Mouse (Mus musculus) CH12.LX (cell line): ENCODE measurements at regions not wholly inside any gene's neighbourhood (a gene's known extent, or its start where the extent isn't known, plus 50 kb on each side); places are given as distances from the start of the nearest gene placed in this dataset.

Experiments
- DNase-seq: peaks from one replicate; pipeline ENCODE4 v3.0.0-alpha.2; 2013; ENCODE audit errors: extremely low read depth
- H3K27ac ChIP-seq: 2 replicates; pipeline ENCODE4 v1.5.1; 2012; ENCODE audit warnings: low read depth, mild to moderate bottlenecking, control low read depth, moderate library complexity; ENCODE audit not compliant: insufficient read depth
- H3K27me3 ChIP-seq: replicated peaks from 2 replicates; pipeline ENCODE3; 2012; ENCODE audit warnings: inconsistent platforms
- H3K36me3 ChIP-seq, 2 experiments: replicated peaks in 1 of 2; 2 replicates each; pipeline versions ENCODE3 to v1.6.1; 2012; ENCODE audit warnings: inconsistent platforms in 1 of 2, low read length in 1 of 2, mild to moderate bottlenecking in 1 of 2, mixed read lengths in 1 of 2, moderate library complexity in 1 of 2; ENCODE audit not compliant: control insufficient read depth in 1 of 2, insufficient read depth in 1 of 2
- H3K4me1 ChIP-seq, 2 experiments: 2 replicates each; pipeline ENCODE4 v1.6.1; 2012; ENCODE audit warnings: inconsistent platforms in 1 of 2, moderate library complexity in 1 of 2; ENCODE audit not compliant: insufficient read depth in 2 of 2, control insufficient read depth in 1 of 2
- H3K4me2 ChIP-seq: 2 replicates; pipeline ENCODE4 v1.6.1; 2012; ENCODE audit warnings: low read depth, mild to moderate bottlenecking, control low read depth; ENCODE audit not compliant: poor library complexity, insufficient read depth, severe bottlenecking
- H3K4me3 ChIP-seq, 3 experiments: fragments of 150-350 bp in 1 of 3; sonication (generic) in 1 of 3; replicated peaks in 1 of 3; 2 replicates each; pipeline versions ENCODE3 to v1.5.1; 2011 to 2012; ENCODE audit warnings: low read depth in 2 of 3, low read length in 2 of 3, mild to moderate bottlenecking in 2 of 3, moderate library complexity in 2 of 3, control low read depth in 1 of 3, improper control_type of control experiment in 1 of 3, inconsistent platforms in 1 of 3, mixed read lengths in 1 of 3; ENCODE audit not compliant: poor library complexity in 1 of 3
- H3K79me2 ChIP-seq: replicated peaks from 2 replicates; pipeline ENCODE4 v1.6.1; 2012; ENCODE audit warnings: mild to moderate bottlenecking, moderate library complexity; ENCODE audit not compliant: control insufficient read depth, poor library complexity, insufficient read depth, severe bottlenecking; ENCODE audit errors: extremely low read depth
- H3K9ac ChIP-seq: 2 replicates; pipeline ENCODE4 v1.6.1; 2012; ENCODE audit warnings: low read depth, mild to moderate bottlenecking, control low read depth, moderate library complexity; ENCODE audit not compliant: insufficient read depth
- H3K9me3 ChIP-seq: replicated peaks from 2 replicates; pipeline ENCODE3; 2012; ENCODE audit warnings: low read length, inconsistent platforms, mixed read lengths
- BHLHE40 ChIP-seq: IDR thresholded peaks from 2 replicates; pipeline ENCODE4 v1.6.1; 2011; ENCODE audit warnings: mild to moderate bottlenecking, low read depth, low read length, improper control_type of control experiment
- CTCF ChIP-seq, 2 experiments: IDR thresholded peaks in 1 of 2; conservative IDR thresholded peaks in 1 of 2; 2 replicates each; pipeline ENCODE4 v1.5.1; 2011 to 2012; ENCODE audit warnings: low read depth in 2 of 2, low read length in 2 of 2, improper control_type of control experiment in 1 of 2, inconsistent platforms in 1 of 2, mild to moderate bottlenecking in 1 of 2, moderate library complexity in 1 of 2
- EP300 ChIP-seq: IDR thresholded peaks from 2 replicates; pipeline ENCODE4 v1.6.1; 2011; ENCODE audit warnings: low read length, improper control_type of control experiment
- HCFC1 ChIP-seq: IDR thresholded peaks from 2 replicates; pipeline ENCODE4 v1.6.1; 2012; ENCODE audit warnings: low read depth, mild to moderate bottlenecking, inconsistent platforms, low read length, improper control_type of control experiment
- JUND ChIP-seq: conservative IDR thresholded peaks from 2 replicates; pipeline ENCODE4 v1.6.1; 2011; ENCODE audit warnings: low read depth, low read length, improper control_type of control experiment
- MAZ ChIP-seq: IDR thresholded peaks from 2 replicates; pipeline ENCODE4 v1.6.1; 2012; ENCODE audit warnings: low read depth, mild to moderate bottlenecking, inconsistent platforms, low read length, improper control_type of control experiment, moderate library complexity
- MXI1 ChIP-seq: IDR thresholded peaks from 2 replicates; pipeline ENCODE4 v1.6.1; 2011; ENCODE audit warnings: mild to moderate bottlenecking, low read depth, low read length, improper control_type of control experiment
- RAD21 ChIP-seq: IDR thresholded peaks from 2 replicates; pipeline ENCODE4 v1.6.1; 2011; ENCODE audit warnings: low read depth, mild to moderate bottlenecking, low read length, improper control_type of control experiment, moderate library complexity
- SMC3 ChIP-seq: IDR thresholded peaks from 2 replicates; pipeline ENCODE4 v1.6.1; 2011; ENCODE audit warnings: low read depth, low read length, improper control_type of control experiment
- dilution Hi-C: fragments of 300-500 bp; cut with MboI; formaldehyde crosslinking; loops from 2 replicates; pipeline ENCODE4 v1.14.3; 2020; ENCODE audit warnings: low sequenced_read_pairs; ENCODE audit not compliant: extremely low pct_unique_long_range_greater_than_20kb, extremely low pct_ligation_motif_present
- in situ Hi-C: fragments of 300-500 bp; cut with MboI; formaldehyde crosslinking; loops from 3 replicates; pipeline ENCODE4 v1.14.3; 2019; ENCODE audit warnings: low sequenced_read_pairs, low pct_ligation_motif_present, low pct_unique_long_range_greater_than_20kb, mixed read lengths

DNA sequence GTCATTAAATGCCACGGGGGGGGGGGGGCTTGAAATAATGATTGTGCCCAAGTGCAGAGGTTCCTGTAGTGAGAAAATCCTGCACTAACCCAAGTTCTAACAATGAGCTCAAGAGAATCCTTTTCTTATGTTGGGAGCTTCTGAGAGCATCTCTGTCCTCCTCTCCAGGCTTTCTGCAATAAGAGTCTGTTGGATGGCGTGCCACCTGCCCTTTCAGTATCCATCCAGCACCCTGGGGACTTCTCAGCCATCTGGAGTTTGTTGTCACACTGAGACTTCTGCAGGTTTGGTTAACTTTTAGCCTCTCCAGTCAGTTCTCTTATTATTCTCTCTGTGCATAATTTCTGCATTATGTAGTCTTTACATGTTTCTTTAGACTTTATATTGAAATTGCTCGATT, 530.1 kb downstream of the Plod2 start:
- Histone ChIP-seq H3K9ac (no peak overlapping the region), H3K9me3 (no peaks in the 10 kb centered on the region), H3K27ac (no peak overlapping the region), H3K4me2 (no peak overlapping the region)
- dilution Hi-C loops (no loop called here), in situ Hi-C loops (no loop called here)
- no peak for TF ChIP-seq MXI1
- no peak for TF ChIP-seq HCFC1
- no peak for TF ChIP-seq JUND
- TF ChIP-seq, all 38 proteins: peak for 0
- Histone ChIP-seq H3K4me3 (no peak overlapping the region), H3K36me3 (no peaks in the 10 kb centered on the region), H3K27me3 (no peaks in the 10 kb centered on the region), H3K79me2 (no peaks in the 10 kb centered on the region), H3K4me1 (no peaks in the 10 kb centered on the region)
- DNase-seq, result no peak

DNA sequence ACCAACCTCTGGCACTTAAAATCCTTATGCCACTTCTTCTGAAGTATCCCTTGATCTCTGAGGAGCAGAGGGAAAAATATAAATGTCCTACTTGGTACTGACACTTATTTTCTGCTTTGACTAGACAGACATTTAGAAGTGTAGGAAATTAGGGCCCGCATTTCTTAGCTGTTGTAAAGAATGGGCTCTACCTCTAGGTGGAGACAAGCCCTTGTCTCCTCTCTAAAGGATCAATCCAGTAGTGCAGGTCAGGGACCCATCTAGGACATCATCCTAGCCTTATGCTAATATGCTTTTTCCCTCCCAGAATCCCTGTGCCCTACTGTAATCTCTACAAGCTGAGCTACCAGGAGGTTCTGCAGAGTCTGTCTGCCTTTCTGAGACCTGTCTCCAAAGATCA, 541.1 kb downstream of the Plod2 start:
- peak; percentile 35 for DNase-seq

DNA sequence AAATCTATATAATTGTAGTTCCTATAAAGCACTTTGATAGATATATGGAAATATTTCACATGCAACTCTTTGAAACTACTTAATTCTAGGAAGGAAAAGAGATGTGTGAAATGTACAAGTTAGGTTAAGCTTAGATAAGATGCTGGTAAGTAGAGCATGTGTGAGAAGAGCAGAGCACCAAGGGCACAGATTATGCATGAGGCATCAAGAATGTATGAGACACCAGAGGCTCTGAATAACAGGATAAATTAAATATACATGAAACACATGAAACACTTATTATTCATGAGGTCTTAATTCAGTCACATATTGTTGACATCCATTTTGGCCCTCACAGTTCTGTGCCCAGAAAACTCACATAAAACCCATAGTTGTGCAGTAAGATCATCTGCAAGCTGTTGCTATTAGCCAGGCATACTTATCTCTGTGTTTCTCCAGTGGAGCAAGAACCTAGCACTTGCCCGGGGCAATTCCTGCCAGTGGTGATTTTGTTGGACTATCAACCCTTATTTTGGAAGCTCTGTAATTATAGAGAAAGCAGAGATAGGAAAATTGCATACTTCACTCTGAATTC, 556.1 kb downstream of the Plod2 start:
- Histone ChIP-seq H3K4me2 (no peak overlapping the region), H3K9me3 (no peaks in the 10 kb centered on the region), H3K36me3 (no peaks in the 10 kb centered on the region), H3K4me3 (no peak overlapping the region), H3K4me1 (no peaks in the 10 kb centered on the region), H3K27ac (no peak overlapping the region), H3K79me2 (no peaks in the 10 kb centered on the region), H3K9ac (no peak overlapping the region), H3K27me3 (no peaks in the 10 kb centered on the region)
- TF ChIP-seq BHLHE40, result no peak
- dilution Hi-C loops, result no loop called here
- in situ Hi-C loops, result no loop called here
- DNase-seq, result no peak

More for the DNA sequence above, 541.1 kb downstream of the Plod2 start:
- in situ Hi-C loops, result no loop called here
- Histone ChIP-seq H3K4me2 (no peak overlapping the region), H3K9ac (no peak overlapping the region), H3K36me3 (no peaks in the 10 kb centered on the region), H3K27ac (no peak overlapping the region)
- dilution Hi-C loops, result no loop called here
- TF ChIP-seq MAZ (no peak), RAD21 (peak; percentile 75), SMC3 (peak; percentile 55), CTCF (conservative IDR thresholded peaks at IDR 0.05 in 1 of 2, IDR thresholded peaks at IDR 0.05 in 1 of 2; ENCODE audit: low read depth in 2 of 2, low read length in 2 of 2) (peak; percentile 47 to 58), EP300 (no peak)
- TF ChIP-seq, all 38 proteins: peak for 3
- Histone ChIP-seq H3K79me2 (no peaks in the 10 kb centered on the region), H3K4me3 (no peak overlapping the region), H3K27me3 (no peaks in the 10 kb centered on the region), H3K9me3 (no peaks in the 10 kb centered on the region), H3K4me1 (no peaks in the 10 kb centered on the region; a peak in 1 of 4 replicates)
